Mouse (Mus musculus) thymus, adult 2 months (tissue): ENCODE measurements at regions not wholly inside any gene's neighbourhood (a gene's known extent, or its start where the extent isn't known, plus 50 kb on each side); places are given as distances from the start of the nearest gene placed in this dataset.

Experiments
- DNase-seq: peaks from one replicate; pipeline ENCODE4 v3.0.0; 2021
- H3K27ac ChIP-seq: fragments of 200-500 bp; 2 replicates; pipeline ENCODE4 v1.5.1; 2012; ENCODE audit warnings: low read length, control low read depth; ENCODE audit not compliant: control insufficient read depth, insufficient read depth
- H3K27me3 ChIP-seq: fragments of 200-500 bp; 2 replicates; pipeline ENCODE4 v1.6.1; 2012; ENCODE audit warnings: mild to moderate bottlenecking, low read length, moderate library complexity, mixed read lengths; ENCODE audit not compliant: control insufficient read depth, insufficient read depth
- H3K36me3 ChIP-seq: fragments of 200-500 bp; 2 replicates; pipeline ENCODE4 v1.6.1; 2012; ENCODE audit warnings: mild to moderate bottlenecking, low read length, moderate library complexity; ENCODE audit not compliant: control insufficient read depth, insufficient read depth
- H3K4me1 ChIP-seq: fragments of 200-500 bp; replicated peaks from 2 replicates; pipeline ENCODE4 v1.6.1; 2012; ENCODE audit warnings: low read length; ENCODE audit not compliant: control insufficient read depth, insufficient read depth
- H3K4me3 ChIP-seq: fragments of 200-500 bp; 2 replicates; pipeline ENCODE4 v1.5.1; 2012; ENCODE audit warnings: mild to moderate bottlenecking, low read length, control low read depth, moderate library complexity; ENCODE audit not compliant: control insufficient read depth, insufficient read depth
- CTCF ChIP-seq: fragments of 200-500 bp; IDR thresholded peaks from 2 replicates; pipeline ENCODE4 v1.5.1; 2012; ENCODE audit warnings: mild to moderate bottlenecking, control low read depth, low read length, moderate library complexity, borderline replicate concordance; ENCODE audit not compliant: control insufficient read depth, poor library complexity, insufficient read depth; ENCODE audit errors: extremely low read depth
- POLR2A ChIP-seq: fragments of 200-500 bp; IDR thresholded peaks from 2 replicates; pipeline ENCODE4 v1.6.1; 2012; ENCODE audit warnings: mild to moderate bottlenecking, low read length, control low read depth, moderate library complexity; ENCODE audit not compliant: control insufficient read depth, poor library complexity, insufficient read depth; ENCODE audit errors: extremely low read depth
- WGBS: fragments of 180-500 bp; shearing (Covaris S2); methylation state at CpG from one replicate; pipeline ENCODE4 v1.1.7; 2018; 5-methylcytosine and 5-hydroxymethylcytosine counted together

- TF ChIP-seq CTCF: no peak
- no peak for TF ChIP-seq POLR2A
- Histone ChIP-seq H3K27me3 (no peaks in the 10 kb centered on the region), H3K27ac (no peak overlapping the region)
These were observed 98.4 kb downstream of the Psmg1 start for GRCm38 (mm10) chr16:95892356-95892755.

GRCm38 (mm10) chr16:95886131-95886530 is 104.6 kb downstream of the Psmg1 start:
- H3K27ac ChIP-seq: no peak overlapping the region; the same call in 1 of the 2 replicates
- H3K4me3 ChIP-seq: no peak overlapping the region
- H3K4me1 ChIP-seq: peaks cover 13% of the 10 kb centered on the region
- peak; percentile 40 for DNase-seq
- TF ChIP-seq CTCF (no peak), POLR2A (no peak)
- no peaks in the 10 kb centered on the region for H3K36me3 ChIP-seq
- no peaks in the 10 kb centered on the region for H3K27me3 ChIP-seq
- 16% methylated on average over 1 of the region's 1 CpGs for WGBS

More at GRCm38 (mm10) chr16:95892356-95892755, 98.4 kb downstream of the Psmg1 start:
- H3K4me1 ChIP-seq: peaks cover 31% of the 10 kb centered on the region
- no peaks in the 10 kb centered on the region for H3K36me3 ChIP-seq
- no peak for DNase-seq
- no peak overlapping the region for H3K4me3 ChIP-seq
- 95% methylated on average over 3 of the region's 3 CpGs for WGBS

GRCm38 (mm10) chr16:95873297-95873696 is 117.5 kb downstream of the Psmg1 start:
- DNase-seq: peak; percentile 0
- Histone ChIP-seq H3K4me3 (no peak overlapping the region), H3K27ac (no peak overlapping the region), H3K4me1 (peaks cover 28% of the 10 kb centered on the region), H3K27me3 (no peaks in the 10 kb centered on the region), H3K36me3 (no peaks in the 10 kb centered on the region)
- 98% methylated on average over 4 of the region's 4 CpGs for WGBS
- no peak for TF ChIP-seq POLR2A
- TF ChIP-seq CTCF: no peak

GRCm38 (mm10) chr16:95872436-95872835 is 118.3 kb downstream of the Psmg1 start:
- TF ChIP-seq CTCF (no peak), POLR2A (no peak)
- Histone ChIP-seq H3K27ac (peak overlapping the region; percentile 33; the same call in 1 of the 2 replicates), H3K4me1 (peaks cover 35% of the 10 kb centered on the region), H3K36me3 (no peaks in the 10 kb centered on the region), H3K4me3 (no peak overlapping the region), H3K27me3 (no peaks in the 10 kb centered on the region)
- peak; percentile 14 for DNase-seq
- WGBS: 79% methylated on average over 3 of the region's 3 CpGs

- Histone ChIP-seq H3K36me3 (no peaks in the 10 kb centered on the region), H3K4me3 (no peak overlapping the region), H3K4me1 (peaks cover 51% of the 10 kb centered on the region), H3K27me3 (no peaks in the 10 kb centered on the region), H3K27ac (peak overlapping the region; percentile 93)
- 13% methylated on average over 2 of the region's 2 CpGs for WGBS
- DNase-seq: peak; percentile 83
- TF ChIP-seq POLR2A (no peak; the same call in 1 of the 2 replicates), CTCF (peak; percentile 28; the same call in 1 of the 2 replicates)
These were observed 120.5 kb downstream of the Psmg1 start for GRCm38 (mm10) chr16:95870291-95870690.

GRCm38 (mm10) chr16:95869501-95869900 is 121.3 kb downstream of the Psmg1 start:
- peaks cover 56% of the 10 kb centered on the region for H3K4me1 ChIP-seq
- peak; percentile 59 for TF ChIP-seq POLR2A
- 0 out of 2 replicates have a peak, but pooled peaks have one; percentile 22 for TF ChIP-seq CTCF
- H3K4me3 ChIP-seq: no peak overlapping the region
- H3K27me3 ChIP-seq: no peaks in the 10 kb centered on the region
- WGBS: 5% methylated on average over 5 of the region's 5 CpGs
- peak overlapping the region; percentile 93 for H3K27ac ChIP-seq
- DNase-seq: peak; percentile 87
- H3K36me3 ChIP-seq: no peaks in the 10 kb centered on the region

- H3K27me3 ChIP-seq: no peaks in the 10 kb centered on the region
- H3K4me3 ChIP-seq: no peak overlapping the region
- no peaks in the 10 kb centered on the region for H3K36me3 ChIP-seq
- peaks cover 62% of the 10 kb centered on the region for H3K4me1 ChIP-seq
- DNase-seq: peak; percentile 11
- peak overlapping the region; percentile 72 for H3K27ac ChIP-seq
- WGBS: 100% methylated on average over 1 of the region's 1 CpGs
- no peak for TF ChIP-seq POLR2A
- TF ChIP-seq CTCF: no peak
These were observed 121.9 kb downstream of the Psmg1 start for GRCm38 (mm10) chr16:95868896-95869295.
